Mouse (Mus musculus) MEL (cell line): ENCODE measurements at regions not wholly inside any gene's neighbourhood (a gene's known extent, or its start where the extent isn't known, plus 50 kb on each side); places are given as distances from the start of the nearest gene placed in this dataset.

ENCODE experiments used
- DNase-seq: peaks from one replicate; pipeline ENCODE4 v3.0.0; 2011; ENCODE audit warnings: low read depth, low spot score
- H3K27ac ChIP-seq: 2 replicates; pipeline ENCODE4 v1.5.1; 2012; ENCODE audit warnings: low read depth, mild to moderate bottlenecking, control low read depth, low read length, moderate library complexity; ENCODE audit not compliant: control insufficient read depth
- H3K27me3 ChIP-seq, 2 experiments: fragments of 150-350 bp in 1 of 2; sonication (generic) in 1 of 2; 2 replicates each; pipeline ENCODE4 v1.6.1; 2012; ENCODE audit warnings: low read length in 2 of 2, mild to moderate bottlenecking in 2 of 2, improper control_type of control experiment in 1 of 2, moderate library complexity in 1 of 2; ENCODE audit not compliant: insufficient read depth in 2 of 2, control insufficient read depth in 1 of 2
- H3K36me3 ChIP-seq, 2 experiments: 2 replicates each; pipeline ENCODE4 v1.6.1; 2012 to 2014; ENCODE audit warnings: low read length in 2 of 2, improper control_type of control experiment in 1 of 2, inconsistent platforms in 1 of 2, mild to moderate bottlenecking in 1 of 2; ENCODE audit not compliant: insufficient read depth in 2 of 2, control insufficient read depth in 1 of 2
- H3K4me1 ChIP-seq, 2 experiments: fragments of 150-350 bp in 1 of 2; sonication (generic) in 1 of 2; 2 replicates each; pipeline ENCODE4 v1.6.1; 2012; ENCODE audit warnings: low read length in 2 of 2, improper control_type of control experiment in 1 of 2, mild to moderate bottlenecking in 1 of 2; ENCODE audit not compliant: insufficient read depth in 2 of 2, control insufficient read depth in 1 of 2
- H3K4me3 ChIP-seq, 2 experiments: fragments of 150-350 bp in 1 of 2; sonication (generic) in 1 of 2; 2 replicates each; pipeline ENCODE4 v1.5.1; 2012; ENCODE audit warnings: low read depth in 2 of 2, low read length in 2 of 2, mild to moderate bottlenecking in 2 of 2, moderate library complexity in 2 of 2, control low read depth in 1 of 2, improper control_type of control experiment in 1 of 2; ENCODE audit not compliant: control insufficient read depth in 1 of 2, insufficient read depth in 1 of 2
- H3K79me2 ChIP-seq: 2 replicates; pipeline ENCODE4 v1.6.1; 2012; ENCODE audit warnings: mild to moderate bottlenecking, low read length, moderate library complexity; ENCODE audit not compliant: control insufficient read depth, poor library complexity, insufficient read depth
- H3K9ac ChIP-seq: 2 replicates; pipeline ENCODE4 v1.6.1; 2012; ENCODE audit warnings: low read depth, mild to moderate bottlenecking, control low read depth, low read length, moderate library complexity; ENCODE audit not compliant: control insufficient read depth, poor library complexity, severe bottlenecking
- H3K9me3 ChIP-seq: fragments of 150-350 bp; sonication (generic); replicated peaks from 2 replicates; pipeline ENCODE4 v1.6.1; 2012; ENCODE audit warnings: mild to moderate bottlenecking, low read length, improper control_type of control experiment, moderate library complexity; ENCODE audit not compliant: insufficient read depth
- BHLHE40 ChIP-seq: IDR thresholded peaks from 2 replicates; pipeline ENCODE4 v1.6.1; 2012; ENCODE audit warnings: low read depth, mild to moderate bottlenecking, inconsistent platforms, low read length, improper control_type of control experiment, borderline replicate concordance
- CTCF ChIP-seq, 3 experiments: IDR thresholded peaks in 2 of 3; conservative IDR thresholded peaks in 1 of 3; 2 replicates each; pipeline ENCODE4 v1.5.1; 2011 to 2012; ENCODE audit warnings: low read length in 3 of 3, low read depth in 2 of 3, mild to moderate bottlenecking in 2 of 3, improper control_type of control experiment in 1 of 3, inconsistent platforms in 1 of 3, mixed read lengths in 1 of 3, moderate library complexity in 1 of 3; ENCODE audit not compliant: control insufficient read depth in 1 of 3, insufficient read depth in 1 of 3, poor library complexity in 1 of 3, severe bottlenecking in 1 of 3
- ELF1 ChIP-seq: IDR thresholded peaks from 2 replicates; pipeline ENCODE4 v1.6.1; 2014; ENCODE audit warnings: low read depth, mild to moderate bottlenecking, inconsistent platforms, low read length, improper control_type of control experiment, moderate library complexity
- EP300 ChIP-seq, 2 experiments: IDR thresholded peaks; 2 replicates each; pipeline ENCODE4 v1.6.1; 2011; ENCODE audit warnings: improper control_type of control experiment in 2 of 2, low read length in 2 of 2, low read depth in 1 of 2, mild to moderate bottlenecking in 1 of 2
- ETS1 ChIP-seq: IDR thresholded peaks from 2 replicates; pipeline ENCODE4 v1.6.1; 2012; ENCODE audit warnings: low read depth, mild to moderate bottlenecking, inconsistent platforms, low read length, improper control_type of control experiment, moderate library complexity
- GABPA ChIP-seq: IDR thresholded peaks from 2 replicates; pipeline ENCODE4 v1.6.1; 2012; ENCODE audit warnings: low read depth, mild to moderate bottlenecking, inconsistent platforms, low read length, improper control_type of control experiment, moderate library complexity
- JUND ChIP-seq: IDR thresholded peaks from 2 replicates; pipeline ENCODE4 v1.6.1; 2011; ENCODE audit warnings: low read depth, mild to moderate bottlenecking, improper control_type of control experiment, low read length
- MAX ChIP-seq: IDR thresholded peaks from 2 replicates; pipeline ENCODE4 v1.6.1; 2011; ENCODE audit warnings: low read length, improper control_type of control experiment
- MAZ ChIP-seq: IDR thresholded peaks from 2 replicates; pipeline ENCODE4 v1.6.1; 2012; ENCODE audit warnings: low read depth, mild to moderate bottlenecking, inconsistent platforms, low read length, improper control_type of control experiment
- MEF2A ChIP-seq: IDR thresholded peaks from 2 replicates; pipeline ENCODE4 v1.6.1; 2014; ENCODE audit warnings: low read depth, mild to moderate bottlenecking, inconsistent platforms, low read length, improper control_type of control experiment; ENCODE audit not compliant: poor library complexity, insufficient replicate concordance, severe bottlenecking; ENCODE audit errors: extremely low read depth
- MXI1 ChIP-seq: IDR thresholded peaks from 2 replicates; pipeline ENCODE4 v1.6.1; 2011; ENCODE audit warnings: mild to moderate bottlenecking, low read depth, low read length, improper control_type of control experiment
- NELFE ChIP-seq: IDR thresholded peaks from 2 replicates; pipeline ENCODE4 v1.6.1; 2011; ENCODE audit warnings: low read depth, low read length, improper control_type of control experiment
- NRF1 ChIP-seq: IDR thresholded peaks from 2 replicates; pipeline ENCODE4 v1.6.1; 2014; ENCODE audit warnings: low read depth, mild to moderate bottlenecking, inconsistent platforms, low read length, improper control_type of control experiment, moderate library complexity; ENCODE audit not compliant: poor library complexity, insufficient read depth, severe bottlenecking
- POLR2AphosphoS2 ChIP-seq: IDR thresholded peaks from 2 replicates; pipeline ENCODE4 v1.6.1; 2011; ENCODE audit warnings: low read length, improper control_type of control experiment
- RAD21 ChIP-seq: IDR thresholded peaks from 2 replicates; pipeline ENCODE4 v1.6.1; 2011; ENCODE audit warnings: mild to moderate bottlenecking, low read depth, low read length, improper control_type of control experiment
- SIN3A ChIP-seq: IDR thresholded peaks from 2 replicates; pipeline ENCODE4 v1.6.1; 2012; ENCODE audit warnings: low read length, improper control_type of control experiment, inconsistent platforms
- SMC3 ChIP-seq: IDR thresholded peaks from 2 replicates; pipeline ENCODE4 v1.6.1; 2011; ENCODE audit warnings: low read depth, low read length, improper control_type of control experiment
- TAL1 ChIP-seq: IDR thresholded peaks from 2 replicates; pipeline ENCODE4 v1.6.1; 2012; ENCODE audit warnings: mild to moderate bottlenecking, inconsistent platforms, low read length, moderate library complexity, mixed read lengths
- ZKSCAN1 ChIP-seq: IDR thresholded peaks from 2 replicates; pipeline ENCODE4 v1.6.1; 2012; ENCODE audit warnings: low read depth, mild to moderate bottlenecking, inconsistent platforms, low read length, improper control_type of control experiment, moderate library complexity
- ZNF384 ChIP-seq: IDR thresholded peaks from 2 replicates; pipeline ENCODE4 v1.6.1; 2012; ENCODE audit warnings: low read depth, mild to moderate bottlenecking, inconsistent platforms, low read length, improper control_type of control experiment

GRCm38 (mm10) chr3:159689743-159690142 lies 90.8 kb downstream of the Rpe65 start:
- TF ChIP-seq MAX (no peak), ELF1 (no peak), RAD21 (no peak), BHLHE40 (no peak), ETS1 (no peak), TAL1 (no peak), NRF1 (no peak), SIN3A (no peak)
- H3K9me3 ChIP-seq: no peaks in the 10 kb centered on the region
- H3K9ac ChIP-seq: no peak overlapping the region
- H3K27me3 ChIP-seq: no peaks in the 10 kb centered on the region
- H3K27ac ChIP-seq: no peak overlapping the region
- no peak for DNase-seq
- H3K4me1 ChIP-seq: no peaks in the 10 kb centered on the region
- no peaks in the 10 kb centered on the region for H3K36me3 ChIP-seq
- no peaks in the 10 kb centered on the region for H3K79me2 ChIP-seq
- H3K4me3 ChIP-seq: no peak overlapping the region

- H3K36me3 ChIP-seq: no peaks in the 10 kb centered on the region
- H3K4me1 ChIP-seq: no peaks in the 10 kb centered on the region
- peak; percentile 35 for DNase-seq
- no peaks in the 10 kb centered on the region for H3K79me2 ChIP-seq
- no peak overlapping the region for H3K9ac ChIP-seq
- H3K9me3 ChIP-seq: no peaks in the 10 kb centered on the region
- no peaks in the 10 kb centered on the region for H3K27me3 ChIP-seq
- H3K4me3 ChIP-seq: no peak overlapping the region
- no peak overlapping the region for H3K27ac ChIP-seq
- no peak for TF ChIP-seq ETS1
- TF ChIP-seq GABPA: no peak
- no peak for TF ChIP-seq EP300 (IDR thresholded peaks at IDR 0.05; ENCODE audit: low read depth in 1 of 2, low read length in 2 of 2)
- no peak for TF ChIP-seq TAL1
- TF ChIP-seq POLR2AphosphoS2: no peak
- no peak for TF ChIP-seq ZNF384
- TF ChIP-seq MAX: no peak
- TF ChIP-seq SMC3: peak; percentile 26; the same call in 1 of the 2 replicates
- no peak for TF ChIP-seq MAZ
- no peak for TF ChIP-seq MXI1
- TF ChIP-seq NELFE: no peak
- TF ChIP-seq CTCF (IDR thresholded peaks at IDR 0.05 in 2 of 3, conservative IDR thresholded peaks at IDR 0.05 in 1 of 3; ENCODE audit: control insufficient read depth in 1 of 3, insufficient read depth in 1 of 3, low read depth in 2 of 3, low read length in 3 of 3, poor library complexity in 1 of 3, severe bottlenecking in 1 of 3): peak in 2 of 3 experiments; percentile 21 to 27; a peak in 3 of 6 replicates
- no peak for TF ChIP-seq ELF1
- TF ChIP-seq RAD21: peak; percentile 46
- no peak for TF ChIP-seq ZKSCAN1
- TF ChIP-seq MEF2A: no peak
- no peak for TF ChIP-seq JUND
Observed at GRCm38 (mm10) chr3:159724340-159725119, 114.9 kb upstream of the Wls start.
